Mouse (Mus musculus) heart, postnatal 0 days (tissue): Measurements from ENCODE around the gene Patj. TPM values are rescaled to one million over a fixed set of nuclear protein-coding genes. Genes with fewer than 3 reads are reported as not detected.

Experiments used
- ATAC-seq: fragments of 200-750 bp; cut with Nextera tagmentation; 2 replicates; pipeline ENCODE4 v1.8.0; 2017; ENCODE audit warnings: low read depth, moderate number of reproducible peaks, moderate library complexity; ENCODE audit not compliant: insufficient read depth
- DNase-seq: peaks from one replicate; pipeline ENCODE4 v3.0.0-alpha.2; 2016; ENCODE audit warnings: low spot score
- H3K27ac ChIP-seq: fragments of 300-500 bp; sonication (generic); 2 replicates; pipeline ENCODE4 v1.5.1; 2014; ENCODE audit warnings: low read depth, mild to moderate bottlenecking
- H3K27me3 ChIP-seq: fragments of 300-500 bp; sonication (generic); 2 replicates; pipeline ENCODE4 v1.6.1; 2014; ENCODE audit warnings: low read length, mixed read lengths; ENCODE audit not compliant: control insufficient read depth, insufficient read depth
- H3K36me3 ChIP-seq: fragments of 300-500 bp; sonication (generic); replicated peaks from 2 replicates; pipeline ENCODE4 v1.6.1; 2014; ENCODE audit warnings: low read length, mixed read lengths; ENCODE audit not compliant: control insufficient read depth, insufficient read depth
- H3K4me1 ChIP-seq: fragments of 300-500 bp; sonication (generic); 2 replicates; pipeline ENCODE4 v1.6.1; 2014; ENCODE audit warnings: antibody characterized with exemption; ENCODE audit not compliant: control insufficient read depth, insufficient read depth
- H3K4me2 ChIP-seq: fragments of 300-500 bp; sonication (generic); 2 replicates; pipeline ENCODE4 v1.6.1; 2014; ENCODE audit warnings: low read depth, mild to moderate bottlenecking, low read length, moderate library complexity
- H3K4me3 ChIP-seq: fragments of 300-500 bp; sonication (generic); 2 replicates; pipeline ENCODE4 v1.5.1; 2014; ENCODE audit warnings: low read depth, low read length
- H3K9ac ChIP-seq: fragments of 300-500 bp; sonication (generic); replicated peaks from 2 replicates; pipeline ENCODE4 v1.6.1; 2014; ENCODE audit warnings: low read depth, low read length, mixed read lengths
- H3K9me3 ChIP-seq: fragments of 300-500 bp; sonication (generic); replicated peaks from 2 replicates; pipeline ENCODE4 v1.6.1; 2016; ENCODE audit warnings: low read length; ENCODE audit not compliant: control insufficient read depth
- CTCF ChIP-seq: IDR thresholded peaks from 2 replicates; pipeline ENCODE4 v1.5.1; 2016; ENCODE audit warnings: antibody characterized with exemption, control low read depth, low read depth
- EP300 ChIP-seq: IDR thresholded peaks from 2 replicates; pipeline ENCODE4 v1.6.1; 2016; ENCODE audit warnings: antibody characterized with exemption, low read depth
- WGBS: fragments of 180-500 bp; shearing (Covaris S2); extraction: QIAGEN DNeasy Blood & Tissue Kit; methylation state at CpG from one replicate; pipeline ENCODE4 v1.1.7; 2014; 5-methylcytosine and 5-hydroxymethylcytosine counted together
- polyA plus RNA-seq: library from polyadenylated mRNA; unstranded; fragments of >200 nt; fragmentation: Nextera tagmentation; extraction: Ambion mirVana; gene quantifications from 2 replicates; pipeline ENCODE4 v1.2.1, GENCODE M21; 2015
- total RNA-seq: library from RNA; depleted of rRNA; stranded (reverse); fragments of >200 nt; gene quantifications from 2 replicates; pipeline ENCODE4 v1.2.3, GENCODE M21; 2014; ENCODE audit warnings: low replicate concordance

Gene Patj
- total and polyA plus RNA-seq, 2 experiments from 2014 or later, result 5.2 to 1,302 TPM

- Histone ChIP-seq H3K9ac (peak overlapping the region; percentile 33; the same call in 1 of the 2 replicates), H3K27me3 (no peaks in the 10 kb centered on the region), H3K4me1 (no peaks in the 10 kb centered on the region; the same call in 1 of the 2 replicates), H3K27ac (peak overlapping the region; percentile 34; the same call in 1 of the 2 replicates), H3K4me3 (peak overlapping the region; percentile 37), H3K4me2 (peak overlapping the region; percentile 43), H3K36me3 (no peaks in the 10 kb centered on the region), H3K9me3 (no peaks in the 10 kb centered on the region)
- DNase-seq, result no peak
- WGBS, result 57% methylated on average over 12 of the region's 12 CpGs
- no peak for TF ChIP-seq CTCF
- TF ChIP-seq EP300, result no peak
- no peak for ATAC-seq
Measured at GRCm38 (mm10) chr4:98436664-98437363, 41.2 kb downstream of the Patj start.

- H3K36me3 ChIP-seq, result no peaks in the 10 kb centered on the region
- no peak overlapping the region for H3K4me3 ChIP-seq
- H3K9me3 ChIP-seq, result no peaks in the 10 kb centered on the region
- no peak for TF ChIP-seq CTCF
- TF ChIP-seq EP300, result no peak
- no peak overlapping the region for H3K4me2 ChIP-seq
- H3K9ac ChIP-seq, result no peak overlapping the region
- H3K27me3 ChIP-seq, result no peaks in the 10 kb centered on the region
- H3K27ac ChIP-seq, result no peak overlapping the region
- no peak for DNase-seq
- 89% methylated on average over 8 of the region's 8 CpGs for WGBS
- ATAC-seq, result no peak
- H3K4me1 ChIP-seq, result no peaks in the 10 kb centered on the region; the same call in 1 of the 2 replicates
Measured at GRCm38 (mm10) chr4:98439261-98440005, 43.8 kb downstream of the Patj start.

DNA sequence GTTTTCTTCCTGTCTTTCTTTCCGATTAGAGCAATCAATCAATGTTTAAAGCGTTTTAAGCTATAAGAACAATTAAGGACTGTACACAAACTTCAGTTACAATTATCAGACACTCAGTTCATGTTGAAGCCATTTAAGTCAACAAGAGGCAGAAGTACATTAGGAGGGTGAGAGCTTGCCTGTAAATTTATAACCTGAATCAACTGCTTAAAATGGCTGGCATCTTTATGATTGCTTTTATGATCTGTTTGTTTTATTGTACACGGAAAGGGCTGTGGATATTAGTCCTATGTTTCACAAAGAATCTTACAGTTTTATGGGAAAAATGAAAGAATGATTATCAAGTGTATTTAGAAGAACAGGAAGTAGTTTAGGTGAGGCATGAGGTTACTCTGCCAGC is 45.7 kb downstream of the Patj start:
- WGBS, result 84% methylated on average over 3 of the region's 3 CpGs
- DNase-seq (no peak), ATAC-seq (no peak)
- H3K27me3 ChIP-seq, result no peaks in the 10 kb centered on the region
- H3K4me1 ChIP-seq, result no peaks in the 10 kb centered on the region; the same call in 1 of the 2 replicates
- no peaks in the 10 kb centered on the region for H3K9me3 ChIP-seq
- no peak overlapping the region for H3K4me3 ChIP-seq
- no peak for TF ChIP-seq EP300
- TF ChIP-seq CTCF, result no peak
- no peak overlapping the region for H3K27ac ChIP-seq
- no peak overlapping the region for H3K4me2 ChIP-seq
- H3K36me3 ChIP-seq, result no peaks in the 10 kb centered on the region
- no peak overlapping the region for H3K9ac ChIP-seq

DNA sequence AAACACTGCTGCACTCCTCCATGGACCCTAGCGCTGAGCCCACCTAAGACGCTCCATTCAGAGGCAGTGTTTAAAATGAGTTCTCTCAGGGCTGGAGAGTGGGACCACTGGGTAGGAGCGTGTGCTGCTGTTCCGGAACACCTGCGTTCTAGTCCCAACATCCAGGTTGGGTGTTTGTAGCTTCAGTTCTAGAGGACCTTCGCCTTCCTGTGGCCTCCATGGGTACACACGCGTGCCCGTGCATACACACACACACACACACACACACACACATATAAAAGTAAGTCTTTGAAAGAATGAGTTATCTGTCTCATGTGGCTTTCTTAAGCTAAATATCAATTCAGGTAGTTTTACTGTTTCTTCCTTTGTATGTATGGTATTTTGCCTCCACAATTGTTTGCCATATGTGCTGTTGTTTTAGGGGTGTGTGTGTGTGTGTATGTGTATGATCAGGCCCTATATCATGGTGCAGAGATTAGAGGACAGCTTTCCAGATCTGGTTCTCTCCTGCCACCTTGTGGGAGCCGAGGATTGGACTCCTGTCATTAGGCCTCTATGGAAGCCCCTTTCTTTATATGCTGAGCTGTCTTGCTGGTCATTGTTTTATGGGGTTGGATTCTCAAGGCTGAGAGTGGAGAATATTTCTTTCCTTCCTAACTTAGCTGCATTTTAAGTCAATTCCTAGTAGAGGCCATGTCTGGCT is 49.0 kb downstream of the Patj start:
- no peak overlapping the region for H3K27ac ChIP-seq
- H3K4me1 ChIP-seq, result no peaks in the 10 kb centered on the region
- no peaks in the 10 kb centered on the region for H3K9me3 ChIP-seq
- H3K27me3 ChIP-seq, result no peaks in the 10 kb centered on the region
- no peak overlapping the region for H3K4me3 ChIP-seq
- 0 out of 2 replicates have a peak, but pooled peaks have one; percentile 64 for ATAC-seq
- H3K36me3 ChIP-seq, result no peaks in the 10 kb centered on the region
- peak; percentile 55 for DNase-seq
- TF ChIP-seq CTCF (peak; percentile 82), EP300 (no peak)
- no peak overlapping the region for H3K9ac ChIP-seq
- no peak overlapping the region for H3K4me2 ChIP-seq
- WGBS, result 83% methylated on average over 10 of the region's 10 CpGs

DNA sequence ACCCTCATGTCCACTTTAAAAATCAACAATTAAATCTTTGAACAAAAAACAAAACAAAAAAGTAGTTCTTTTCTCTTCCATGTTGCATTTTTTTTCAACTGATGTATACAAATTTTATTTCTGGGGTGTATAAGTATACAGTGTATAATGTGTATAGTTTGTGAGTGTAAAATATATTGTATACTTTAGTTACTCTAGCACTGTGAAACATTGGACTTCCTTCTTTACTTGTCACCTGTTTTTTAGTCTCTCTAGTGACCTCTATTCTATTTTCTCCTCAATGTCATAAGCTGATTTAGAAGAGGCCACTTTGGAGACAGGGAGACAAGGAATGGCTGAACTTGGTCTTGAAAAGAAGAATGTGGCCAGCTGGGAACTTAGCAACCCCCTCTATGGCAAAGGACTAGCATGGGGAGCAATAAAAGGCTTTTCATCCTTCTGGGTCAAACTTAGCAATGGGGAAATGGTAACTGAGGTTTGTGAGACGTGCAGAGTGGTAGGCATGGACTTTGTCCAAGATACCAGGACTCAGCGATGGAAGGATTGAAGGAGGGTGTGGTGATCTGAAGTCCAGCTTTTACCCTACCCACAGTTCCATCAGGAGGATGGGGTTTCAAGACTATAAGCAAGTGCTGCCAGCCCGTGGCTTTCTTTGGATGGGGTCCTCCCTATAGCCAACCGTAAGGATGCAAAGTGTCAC is 54.1 kb downstream of the Patj start:
- H3K9me3 ChIP-seq, result no peaks in the 10 kb centered on the region
- TF ChIP-seq CTCF (no peak), EP300 (no peak)
- H3K36me3 ChIP-seq, result no peaks in the 10 kb centered on the region
- H3K9ac ChIP-seq, result no peak overlapping the region
- no peak for ATAC-seq
- WGBS, result 53% methylated on average over 4 of the region's 4 CpGs
- H3K4me2 ChIP-seq, result no peak overlapping the region
- no peaks in the 10 kb centered on the region for H3K27me3 ChIP-seq
- H3K4me3 ChIP-seq, result no peak overlapping the region
- H3K4me1 ChIP-seq, result peaks cover 7% of the 10 kb centered on the region; the same call in 1 of the 2 replicates
- H3K27ac ChIP-seq, result no peak overlapping the region
- no peak for DNase-seq
